8 mouse cellular contexts compared by ENCODE assay signal in the genomic region with DNA sequence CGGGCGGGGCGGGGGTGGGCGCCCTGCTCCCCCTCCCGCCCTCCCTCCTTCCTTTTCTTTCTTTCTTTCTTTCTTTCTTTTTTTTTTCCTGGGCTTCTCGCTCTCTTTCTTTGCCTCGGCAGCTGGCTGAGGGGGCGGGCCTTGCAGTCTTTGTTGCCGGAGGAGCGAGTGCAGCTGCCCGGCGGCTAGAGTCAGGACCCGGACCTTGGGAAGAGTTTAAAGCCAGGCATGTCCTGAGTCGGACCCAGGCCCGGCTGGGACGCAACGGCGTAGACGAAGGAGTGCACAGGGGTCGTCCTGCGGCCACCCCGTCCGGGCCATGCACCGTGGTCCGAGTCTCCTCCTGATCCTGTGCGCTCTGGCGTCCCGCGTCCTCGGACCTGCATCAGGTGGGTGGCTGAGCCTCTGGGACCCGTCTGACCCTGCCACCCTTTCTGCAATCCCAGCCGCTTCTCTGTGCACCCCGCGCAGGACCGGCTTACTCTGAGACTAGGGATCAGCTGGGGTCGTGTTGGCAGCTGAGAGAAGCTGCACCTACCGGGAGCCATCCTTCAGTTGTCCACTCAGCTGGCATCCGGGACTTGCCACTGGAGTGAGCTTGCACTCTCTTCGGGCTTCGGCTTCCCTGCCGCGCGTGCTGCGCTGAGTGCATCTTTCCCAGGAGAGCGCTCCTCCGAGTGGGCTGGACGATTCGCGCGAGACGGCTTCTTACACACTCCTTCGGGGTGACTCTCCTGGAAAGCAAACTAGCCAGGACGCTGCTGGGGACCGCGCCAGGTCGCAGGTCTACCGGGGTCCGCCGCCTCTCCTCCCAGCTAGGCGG. TPM values are rescaled to one million over a fixed set of nuclear protein-coding genes. Genes with fewer than 3 reads are reported as not detected.
DNase-seq lines count a peak whose midpoint lies in the region; ATAC-seq lines count a peak whose summit lies in the region.

A gene (plus strand): TSS at position 144 of the 823 bp plus-strand sequence.

- peak within 1 kb of the TSS; percentile 93 for H3K9ac ChIP-seq in midbrain, embryonic 15.5 days

- H3K36me3 ChIP-seq in midbrain, embryonic 15.5 days (replicated peaks), result no peaks in the 10 kb centered on the region

- DNase-seq in frontal cortex, postnatal 25 days (ENCODE audit: low spot score in 2 of 2), result no peak
- DNase-seq in c-Kit-positive CD71-negative TER-119-negative erythroid progenitor cells, embryonic 14.5 days (ENCODE audit: low read depth), result peak; percentile 13
- peak; percentile 33 to 39 for DNase-seq in frontal cortex, postnatal 36 days (ENCODE audit: low spot score in 2 of 2)
- peak; percentile 14 for DNase-seq in liver
- DNase-seq in testis, postnatal 10 days (ENCODE audit: low spot score), result peak; percentile 75

- peak within 1 kb of the TSS; percentile 95 for H3K4me3 ChIP-seq in midbrain, embryonic 15.5 days

- peak within 1 kb of the TSS; percentile 73 for H3K27ac ChIP-seq in midbrain, embryonic 15.5 days

- H3K27me3 ChIP-seq in midbrain, embryonic 15.5 days (replicated peaks), result no peaks in the 10 kb centered on the region

- peak; percentile 80 for ATAC-seq in frontal cortex, adult (ENCODE audit: low TSS enrichment)
- peak; percentile 21 for ATAC-seq in inflammation-experienced regulatory T-cells, adult 6 months
- ATAC-seq in midbrain, embryonic 15.5 days (replicated peaks), result peak; percentile 81

- peaks cover 15% of the 10 kb centered on the region for H3K4me1 ChIP-seq in midbrain, embryonic 15.5 days

- WGBS in midbrain, embryonic 15.5 days, result under 1% methylated on average over 59 of the region's 60 CpGs

- H3K4me2 ChIP-seq in midbrain, embryonic 15.5 days, result peak within 1 kb of the TSS; percentile 88

- no peaks in the 10 kb centered on the region for H3K9me3 ChIP-seq in midbrain, embryonic 15.5 days

RNA-seq across cellular contexts. Expression of the gene that starts here (rescaled TPM):
- not detected for polyA plus RNA-seq in inflammation-experienced regulatory T-cells, adult 6 months (2017; shearing (Covaris generic))
- 9.9 and 11.5 TPM in 2 replicates for polyA plus RNA-seq in midbrain, embryonic 15.5 days (2015; fragmentation: Nextera tagmentation; extraction: Ambion mirVana)

Comparison
In these comparisons a context has a peak if more than half of its experiments do, and no peak if none do; other contexts are left out.
1. RNA of the gene that starts here (polyA plus RNA-seq): 9.9 to 11.5 TPM in midbrain, embryonic 15.5 days; not detected in inflammation-experienced regulatory T-cells, adult 6 months; every median in the first group is over 10 times any median in the second.
2. DNase-seq: peak in c-Kit-positive CD71-negative TER-119-negative erythroid progenitor cells, embryonic 14.5 days (single experiment), frontal cortex, postnatal 36 days (2 of 2), liver (single experiment) and testis, postnatal 10 days (single experiment); none in frontal cortex, postnatal 25 days (0 of 2).
3. Peak in ATAC-seq in inflammation-experienced regulatory T-cells, adult 6 months; RNA of the gene not detected or under 1 TPM.
4. ATAC-seq: peak in every context shown above with its lines; median percentile 81 in midbrain, embryonic 15.5 days; 80 in frontal cortex, adult; 21 in inflammation-experienced regulatory T-cells, adult 6 months.